Mouse (Mus musculus): ENCODE measurements around the gene Pdilt. TPM values are rescaled to one million over a fixed set of nuclear protein-coding genes. Genes with fewer than 3 reads are reported as not detected.

The Pdilt gene
- polyA plus RNA-seq, 1 experiment from 2014 or later = not detected

DNA sequence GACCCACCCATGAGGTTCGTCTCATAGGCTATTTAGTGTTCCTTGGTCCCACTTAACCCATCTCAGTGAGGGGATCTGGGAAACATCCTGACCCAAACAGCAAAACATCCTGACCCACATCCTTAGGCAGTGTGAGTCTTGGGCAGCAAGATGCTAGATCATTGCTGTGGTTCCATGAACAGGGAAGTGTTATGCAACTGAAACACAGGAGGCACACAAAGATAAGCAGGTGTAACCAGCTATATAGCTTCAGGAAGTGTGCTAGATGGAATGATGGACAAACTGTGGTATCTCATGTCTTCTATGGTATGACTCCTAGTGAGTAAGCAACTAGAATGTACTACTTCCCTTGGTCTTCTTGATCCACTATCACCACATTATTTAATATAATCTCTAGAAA lies 81.4 kb downstream of the Pdilt start:
- H3K9me3 ChIP-seq (replicated peaks; ENCODE audit: control insufficient read depth, low read length) = no peaks in the 10 kb centered on the region
- no peaks in the 10 kb centered on the region for H3K4me1 ChIP-seq (ENCODE audit: control insufficient read depth, insufficient read depth, low read length)
- WGBS = 77% methylated on average over 1 of the region's 1 CpGs
- ATAC-seq (replicated peaks; ENCODE audit: insufficient number of reproducible peaks, low FRiP score, low TSS enrichment, low read depth) = no peak
- no peaks in the 10 kb centered on the region for H3K36me3 ChIP-seq (replicated peaks; ENCODE audit: control insufficient read depth, insufficient read depth, low read depth, low read length)
- no peak overlapping the region for H3K9ac ChIP-seq (replicated peaks; ENCODE audit: low read length)
- no peak overlapping the region for H3K27ac ChIP-seq (replicated peaks; ENCODE audit: low read depth, low read length)
- no peak for DNase-seq (ENCODE audit: low spot score)
- no peak overlapping the region for H3K4me2 ChIP-seq (ENCODE audit: low read depth, low read length)
- no peaks in the 10 kb centered on the region for H3K27me3 ChIP-seq (ENCODE audit: control insufficient read depth, insufficient read depth, low read length)
- no peak overlapping the region for H3K4me3 ChIP-seq (ENCODE audit: low read depth, low read length)

Other genes starting within 250 kb of the Pdilt start
- gene Gp2, start 64.2 kb downstream of the Pdilt start, polyA plus RNA-seq (2014; fragmentation: Nextera tagmentation; extraction: Ambion mirVana) = not detected in 2 replicates
- gene Umod, start 44.2 kb downstream of the Pdilt start, polyA plus RNA-seq (2014; fragmentation: Nextera tagmentation; extraction: Ambion mirVana) = not detected in 2 replicates
- gene Acsm5, start 4.0 kb downstream of the Pdilt start, polyA plus RNA-seq (2014; fragmentation: Nextera tagmentation; extraction: Ambion mirVana) = not detected in 2 replicates
- gene Acsm2, start 30.9 kb upstream of the Pdilt start, polyA plus RNA-seq (2014; fragmentation: Nextera tagmentation; extraction: Ambion mirVana) = not detected in 2 replicates
- gene Acsm1, start 83.5 kb upstream of the Pdilt start, polyA plus RNA-seq (2014; fragmentation: Nextera tagmentation; extraction: Ambion mirVana) = not detected in 2 replicates
- 4.0 and 8.3 TPM in 2 replicates for gene Acsm4, start 166.5 kb upstream of the Pdilt start, polyA plus RNA-seq (2014; fragmentation: Nextera tagmentation; extraction: Ambion mirVana)
- 110 and 114 TPM in 2 replicates for gene Thumpd1, start 197.3 kb upstream of the Pdilt start, polyA plus RNA-seq (2014; fragmentation: Nextera tagmentation; extraction: Ambion mirVana)
- gene Acsm3, start 237.4 kb upstream of the Pdilt start, polyA plus RNA-seq (2014; fragmentation: Nextera tagmentation; extraction: Ambion mirVana) = 0.21 TPM in 1 of 2 replicates, not detected in the other

Data from embryonic facial prominence, embryonic 11.5 days (tissue).